Mouse (Mus musculus): ENCODE data around the gene Klf4.

DNA sequence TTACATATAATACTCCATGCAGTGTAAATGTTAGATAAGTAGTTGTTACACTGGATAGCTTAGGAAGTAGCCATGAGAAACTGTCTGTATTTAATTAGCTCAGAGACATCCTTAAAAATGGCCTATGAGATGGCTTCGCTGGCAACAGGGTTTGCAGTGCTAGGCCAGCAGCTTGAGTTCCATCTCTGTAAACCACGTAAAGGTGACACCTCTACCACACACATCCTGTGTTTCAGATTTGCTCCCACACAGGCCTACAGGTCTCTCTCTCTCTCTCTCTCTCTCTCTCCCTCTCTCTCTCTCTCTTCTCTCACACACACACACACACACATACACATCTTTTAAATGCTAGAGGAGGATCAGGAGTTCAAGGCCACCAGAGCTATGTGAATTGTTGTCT lies 32.1 kb upstream of the Klf4 start:
- TF ChIP-seq CTCF (IDR thresholded peaks at IDR 0.05; ENCODE audit: low read depth): no peak
- no peak for TF ChIP-seq EP300 (IDR thresholded peaks at IDR 0.05; ENCODE audit: low read depth)

All from liver, embryonic 14.5 days (tissue).